ENCODE assay signal across 14 mouse cellular contexts in the genomic region with DNA sequence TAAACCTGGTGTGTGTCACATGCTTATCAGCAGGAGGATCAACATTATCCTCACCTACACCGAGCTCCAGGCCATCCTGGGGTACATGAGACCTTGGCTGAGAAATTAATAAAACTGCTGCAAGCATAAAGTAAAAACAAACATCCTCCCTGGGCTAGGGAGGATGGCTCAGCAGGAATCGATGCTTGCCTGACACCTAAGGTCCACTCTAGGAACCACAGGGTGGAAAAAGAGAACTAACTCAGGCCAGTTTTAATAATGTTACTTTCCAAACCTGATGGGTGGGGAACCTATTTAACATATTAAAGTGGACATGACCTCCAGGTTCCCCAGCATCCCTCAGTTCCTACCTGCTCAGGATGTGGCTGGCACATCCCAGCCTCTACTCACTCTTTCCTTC.
"Had no signal": no experiment of that assay in that cellular context is flagged by ENCODE, and none has a peak within 500 bp of the region (broad histone marks: within the 10 kb centered on the region; RNA-seq: fewer than 3 reads in every experiment).

No protein-coding gene starts in this region.

- DNase-seq: kidney, adult 8-10 months; kidney, postnatal 10 days; kidney, postnatal 4 days; lung, postnatal 36 days; right cerebral cortex, postnatal 4 days; spleen, adult 18-20 months; thymus, postnatal 36 days had no signal

- H3K9ac ChIP-seq: liver, embryonic 15.5 days; lung, embryonic 15.5 days; midbrain, embryonic 13.5 days; neural tube, embryonic 12.5 days had no signal

- ATAC-seq: midbrain, embryonic 13.5 days had no signal

- H3K4me3 ChIP-seq: left cerebral cortex, adult 2 months; limb, embryonic 10.5 days; liver, embryonic 15.5 days; lung, embryonic 15.5 days; midbrain, embryonic 13.5 days; neural tube, embryonic 12.5 days had no signal

- H3K27me3 ChIP-seq: liver, embryonic 15.5 days; lung, embryonic 15.5 days; midbrain, embryonic 13.5 days; neural tube, embryonic 12.5 days had no signal

- H3K4me2 ChIP-seq: liver, embryonic 11.5 days; liver, embryonic 15.5 days; lung, embryonic 15.5 days; midbrain, embryonic 13.5 days; neural tube, embryonic 12.5 days had no signal

- H3K4me1 ChIP-seq: limb, embryonic 10.5 days; liver, embryonic 15.5 days; lung, embryonic 15.5 days; midbrain, embryonic 13.5 days; neural tube, embryonic 12.5 days had no signal

- H3K36me3 ChIP-seq: lung, embryonic 15.5 days; neural tube, embryonic 12.5 days had no signal

- H3K9me3 ChIP-seq: limb, embryonic 10.5 days; liver, embryonic 15.5 days; lung, embryonic 15.5 days; midbrain, embryonic 13.5 days; neural tube, embryonic 12.5 days had no signal

- H3K27ac ChIP-seq: left cerebral cortex, adult 2 months; limb, embryonic 10.5 days; liver, embryonic 15.5 days; lung, embryonic 15.5 days; midbrain, embryonic 13.5 days; neural tube, embryonic 12.5 days had no signal
